5 mouse cellular contexts compared by ENCODE assay signal in the genomic region with DNA sequence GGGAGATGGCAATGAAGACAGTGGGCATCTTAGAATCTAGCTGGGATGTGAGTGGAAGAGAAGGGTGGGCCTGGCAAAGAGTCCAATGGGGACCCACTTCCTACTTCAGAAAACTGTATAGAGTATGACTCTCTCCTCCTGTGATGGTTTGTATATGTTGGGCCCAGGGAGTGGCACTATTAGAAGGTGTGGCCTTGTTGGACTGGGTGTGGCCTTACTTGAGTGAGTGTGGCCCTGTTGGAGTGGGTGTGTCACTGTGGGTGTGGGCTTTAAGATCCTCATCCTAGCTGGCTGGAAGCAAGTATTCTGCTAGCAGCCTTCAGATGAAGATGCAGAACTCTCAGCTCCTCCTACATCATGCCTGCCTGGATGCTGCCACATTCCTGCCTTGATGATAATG. TPM values are rescaled to one million over a fixed set of nuclear protein-coding genes. Genes with fewer than 3 reads are reported as not detected.
DNase-seq lines count a peak whose midpoint lies in the region; ATAC-seq lines count a peak whose summit lies in the region.
"Not testable (repeated sequence)": the region's sequence is repeated elsewhere in the genome, so short reads cannot be mapped to it uniquely, and the experiment has no call there.

No protein-coding gene starts in this region.

- peak; percentile 60; the same call in 1 of the 2 replicates for ATAC-seq in erythroblast, adult 5-6 weeks (replicated peaks; ENCODE audit: low FRiP score, poor library complexity, severe bottlenecking)
- ATAC-seq in erythroid progenitor cell, adult 5-6 weeks (replicated peaks; ENCODE audit: low FRiP score, poor library complexity, severe bottlenecking), result 0 out of 2 replicates have a peak, but pooled peaks have one; percentile 52
- ATAC-seq in liver, embryonic 13.5 days (ENCODE audit: low read depth), result 0 out of 2 replicates have a peak, but pooled peaks have one; percentile 36

- not testable (repeated sequence) for H3K36me3 ChIP-seq in liver, embryonic 13.5 days

- H3K27ac ChIP-seq in liver, embryonic 13.5 days, result not testable (repeated sequence)

- H3K4me1 ChIP-seq in liver, embryonic 13.5 days (replicated peaks), result not testable (repeated sequence)

- DNase-seq in ES-CJ7 (ENCODE audit: low read depth, low spot score) (peak; percentile 38), R1 (ENCODE audit: low read depth, low spot score) (peak; percentile 57)
- DNase-seq in liver, embryonic 13.5 days, result not testable (repeated sequence)

- H3K9ac ChIP-seq in liver, embryonic 13.5 days, result not testable (repeated sequence)

- H3K4me2 ChIP-seq in liver, embryonic 13.5 days, result not testable (repeated sequence)

- H3K27me3 ChIP-seq in liver, embryonic 13.5 days, result not testable (repeated sequence)

- not testable (repeated sequence) for H3K9me3 ChIP-seq in liver, embryonic 13.5 days (replicated peaks)

- not testable (repeated sequence) for H3K4me3 ChIP-seq in liver, embryonic 13.5 days (replicated peaks)

RNA-seq across cellular contexts. Expression of gene Cit, which starts 11.3 kb away (rescaled TPM):
- 56.9 and 61.2 TPM in 2 replicates for total RNA-seq in erythroblast, adult 5-6 weeks (2015; ENCODE audit: low replicate concordance)
- 170 and 204 TPM in 2 replicates for total RNA-seq in erythroblast, adult 5-6 weeks (2017; ENCODE audit: low replicate concordance)
- total RNA-seq in erythroid progenitor cell, adult 5-6 weeks (2015; ENCODE audit: low replicate concordance), result 133 and 146 TPM in 2 replicates
- 411 and 513 TPM in 2 replicates for total RNA-seq in erythroid progenitor cell, adult 5-6 weeks (2017; ENCODE audit: low replicate concordance)
- polyA plus RNA-seq in liver, embryonic 13.5 days (2015; fragmentation: Nextera tagmentation; extraction: Ambion mirVana), result 39.4 and 41.3 TPM in 2 replicates
